Mouse (Mus musculus) forebrain, embryonic 11.5 days (tissue): Measurements from ENCODE around the gene Fra10ac1. TPM values are rescaled to one million over a fixed set of nuclear protein-coding genes. Genes with fewer than 3 reads are reported as not detected.

Source experiments
- ATAC-seq: fragments of 200-750 bp; cut with Nextera tagmentation; replicated peaks from 2 replicates; pipeline ENCODE4 v1.8.0; 2017; ENCODE audit warnings: moderate TSS enrichment; ENCODE audit not compliant: low FRiP score
- DNase-seq: peaks from one replicate; pipeline ENCODE4 v3.0.0-alpha.2; 2017; ENCODE audit warnings: low spot score
- H3K27ac ChIP-seq: fragments of 300-500 bp; sonication (generic); 2 replicates; pipeline ENCODE4 v1.5.1; 2014; ENCODE audit warnings: low read depth, low read length
- H3K27me3 ChIP-seq: fragments of 300-500 bp; sonication (generic); 2 replicates; pipeline ENCODE4 v1.6.1; 2014; ENCODE audit warnings: mild to moderate bottlenecking, low read length, mixed read lengths; ENCODE audit not compliant: control insufficient read depth, insufficient read depth
- H3K36me3 ChIP-seq: fragments of 300-500 bp; sonication (generic); 2 replicates; pipeline ENCODE4 v1.6.1; 2014; ENCODE audit warnings: mild to moderate bottlenecking, low read length, moderate library complexity, mixed read lengths; ENCODE audit not compliant: control insufficient read depth, insufficient read depth
- H3K4me1 ChIP-seq: fragments of 300-500 bp; sonication (generic); replicated peaks from 2 replicates; pipeline ENCODE4 v1.6.1; 2014; ENCODE audit warnings: low read length, mixed read lengths; ENCODE audit not compliant: control insufficient read depth, insufficient read depth
- H3K4me2 ChIP-seq: fragments of 300-500 bp; sonication (generic); 2 replicates; pipeline ENCODE4 v1.6.1; 2014; ENCODE audit warnings: low read depth, mild to moderate bottlenecking, low read length, moderate library complexity, mixed read lengths; ENCODE audit not compliant: severe bottlenecking
- H3K4me3 ChIP-seq: fragments of 300-500 bp; sonication (generic); 2 replicates; pipeline ENCODE4 v1.5.1; 2014; ENCODE audit warnings: low read depth, low read length
- H3K9ac ChIP-seq: fragments of 300-500 bp; sonication (generic); 2 replicates; pipeline ENCODE4 v1.6.1; 2014; ENCODE audit warnings: low read length
- H3K9me3 ChIP-seq: fragments of 300-500 bp; sonication (generic); 2 replicates; pipeline ENCODE4 v1.6.1; 2016; ENCODE audit warnings: low read length, mixed read lengths; ENCODE audit not compliant: control insufficient read depth
- WGBS: fragments of 180-500 bp; shearing (Covaris S2); extraction: QIAGEN DNeasy Blood & Tissue Kit; methylation state at CpG from one replicate; pipeline ENCODE4 v1.1.7; 2014; 5-methylcytosine and 5-hydroxymethylcytosine counted together
- polyA plus RNA-seq: library from polyadenylated mRNA; unstranded; fragments of >200 nt; fragmentation: Nextera tagmentation; extraction: Ambion mirVana; gene quantifications from 2 replicates; pipeline ENCODE4 v1.2.1, GENCODE M21; 2014

Fra10ac1 gene
- 47.2 and 50.3 TPM in 2 replicates for polyA plus RNA-seq

GRCm38 (mm10) chr19:38223905-38224684 is at the start of gene Fra10ac1:
Fra10ac1 (minus strand) TSS chr19:38224156.
- peak; percentile 96 for DNase-seq
- H3K27me3 ChIP-seq, result no peaks in the 10 kb centered on the region
- ATAC-seq, result peak; percentile 96
- H3K27ac ChIP-seq, result peak within 1 kb of the TSS; percentile 88
- no peaks in the 10 kb centered on the region for H3K36me3 ChIP-seq
- peaks cover 5% of the 10 kb centered on the region; the same call in 1 of the 2 replicates for H3K4me1 ChIP-seq
- under 1% methylated on average over 49 of the region's 49 CpGs for WGBS
- peak within 1 kb of the TSS; percentile 65 for H3K4me3 ChIP-seq
- H3K4me2 ChIP-seq, result peak within 1 kb of the TSS; percentile 47
- no peaks in the 10 kb centered on the region; the same call in 1 of the 2 replicates for H3K9me3 ChIP-seq
- peak within 1 kb of the TSS; percentile 79 for H3K9ac ChIP-seq

DNA sequence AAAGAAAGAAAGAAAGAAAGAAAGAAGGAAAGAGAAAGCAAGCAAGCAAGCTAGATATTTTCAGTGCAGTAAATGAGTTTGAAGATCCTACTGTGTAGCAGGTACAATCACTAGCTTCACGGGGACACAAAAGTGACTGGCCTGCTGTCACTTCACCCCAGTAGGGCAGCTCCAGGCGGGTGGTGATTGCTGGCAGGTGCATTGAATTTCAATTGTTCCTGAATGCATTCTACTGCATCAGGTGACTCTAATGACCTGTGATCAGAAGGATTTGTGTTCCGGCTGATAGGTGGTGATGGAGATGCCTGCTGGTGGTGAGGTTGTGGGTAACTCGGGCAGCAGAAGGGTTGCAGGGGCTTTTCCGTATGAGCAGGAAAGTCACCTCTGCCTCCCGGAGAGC is 47.1 kb upstream of the Fra10ac1 start:
- no peaks in the 10 kb centered on the region for H3K27me3 ChIP-seq
- H3K4me2 ChIP-seq, result no peak overlapping the region
- no peak overlapping the region for H3K9ac ChIP-seq
- H3K4me3 ChIP-seq, result no peak overlapping the region
- H3K9me3 ChIP-seq, result no peaks in the 10 kb centered on the region
- no peaks in the 10 kb centered on the region for H3K36me3 ChIP-seq
- no peak overlapping the region for H3K27ac ChIP-seq
- H3K4me1 ChIP-seq, result no peaks in the 10 kb centered on the region
- DNase-seq, result no peak
- WGBS, result 31% methylated on average over 6 of the region's 6 CpGs
- no peak for ATAC-seq

DNA sequence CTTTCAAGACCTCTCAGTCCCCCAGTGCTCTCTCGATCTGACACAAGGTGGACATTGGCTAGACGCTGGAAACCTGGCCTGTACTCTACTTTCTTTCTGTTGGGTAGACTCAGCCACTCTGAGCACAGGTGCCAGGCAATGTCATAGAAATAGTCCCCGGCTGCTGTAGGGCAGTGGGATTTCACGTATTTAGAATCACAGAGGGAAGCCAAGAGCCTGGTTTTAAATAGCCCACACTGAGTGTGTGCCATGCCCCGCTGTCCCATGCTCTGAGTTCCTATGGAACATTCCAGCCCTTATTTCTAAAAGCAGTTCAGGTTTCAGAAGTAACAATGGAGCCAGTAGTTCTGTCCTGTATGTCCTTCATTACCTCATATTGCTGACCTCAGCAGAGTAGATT is 43.5 kb upstream of the Fra10ac1 start:
- ATAC-seq, result no peak
- DNase-seq, result no peak
- Histone ChIP-seq H3K4me3 (no peak overlapping the region), H3K4me1 (no peaks in the 10 kb centered on the region), H3K36me3 (no peaks in the 10 kb centered on the region), H3K27me3 (0 out of 2 replicates have a peak, but pooled peaks cover 2% of the 10 kb centered on the region), H3K4me2 (no peak overlapping the region), H3K9ac (no peak overlapping the region), H3K27ac (no peak overlapping the region), H3K9me3 (no peaks in the 10 kb centered on the region)
- 82% methylated on average over 5 of the region's 5 CpGs for WGBS

GRCm38 (mm10) chr19:38265767-38266166 is 41.8 kb upstream of the Fra10ac1 start:
- DNase-seq, result no peak
- no peak overlapping the region for H3K9ac ChIP-seq
- 86% methylated on average over 5 of the region's 5 CpGs for WGBS
- no peaks in the 10 kb centered on the region for H3K36me3 ChIP-seq
- no peak for ATAC-seq
- no peaks in the 10 kb centered on the region for H3K9me3 ChIP-seq
- H3K27me3 ChIP-seq, result 0 out of 2 replicates have a peak, but pooled peaks cover 2% of the 10 kb centered on the region
- H3K4me1 ChIP-seq, result no peaks in the 10 kb centered on the region
- H3K4me3 ChIP-seq, result no peak overlapping the region
- H3K4me2 ChIP-seq, result no peak overlapping the region
- no peak overlapping the region for H3K27ac ChIP-seq

DNA sequence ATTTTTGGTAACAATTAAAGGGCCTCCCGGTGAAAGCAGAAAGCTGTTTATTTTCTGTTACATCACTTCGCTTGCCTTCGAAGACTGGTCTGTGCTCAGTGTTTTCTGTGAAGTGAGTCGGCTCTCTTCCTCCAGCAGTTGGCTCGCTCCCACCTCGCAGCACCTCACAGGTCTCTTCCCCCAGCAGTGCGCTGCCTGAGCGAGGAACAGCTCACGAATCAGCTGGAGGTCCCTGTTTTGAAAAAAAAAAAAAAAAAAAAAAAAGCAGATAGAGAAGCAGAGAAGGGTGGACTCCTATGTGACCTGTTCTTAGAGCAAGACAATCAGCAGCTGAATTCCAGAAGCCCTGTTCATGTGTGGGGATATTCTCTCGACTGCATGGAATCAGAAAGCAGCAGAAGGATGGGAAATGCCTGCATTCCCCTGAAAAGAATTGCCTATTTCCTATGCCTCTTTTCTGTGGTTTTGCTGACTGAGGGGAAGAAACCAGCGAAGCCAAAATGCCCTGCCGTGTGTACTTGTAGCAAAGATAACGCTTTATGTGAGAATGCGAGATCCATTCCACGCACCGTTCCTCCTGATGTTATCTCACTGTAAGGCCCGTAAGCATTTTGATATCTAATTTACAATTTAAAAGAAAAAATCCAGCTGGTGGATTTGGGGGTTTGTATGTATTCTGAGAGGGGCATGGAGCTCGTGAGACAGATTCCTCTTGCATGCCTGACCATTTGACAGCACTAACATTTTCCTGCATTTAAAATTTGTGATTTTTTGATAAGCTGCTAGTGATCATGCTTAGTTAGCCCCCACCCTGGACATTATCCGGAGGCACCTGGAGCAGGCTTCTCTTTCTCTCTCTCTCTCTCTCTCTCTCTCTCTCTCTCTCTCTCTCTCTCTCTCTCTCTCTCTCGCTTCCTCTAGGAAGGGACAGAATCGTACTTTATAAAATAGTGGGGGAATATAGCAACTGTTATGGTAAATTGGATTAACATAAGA is 40.8 kb upstream of the Fra10ac1 start, which contains the start of gene Lgi1:
Gene Lgi1 (plus strand): TSS at position 32 of the 996 bp plus-strand sequence.
- DNase-seq (no peak), ATAC-seq (no peak)
- 26% methylated on average over 21 of the region's 21 CpGs for WGBS

GRCm38 (mm10) chr19:38263829-38264504 is 40.0 kb upstream of the Fra10ac1 start:
- Histone ChIP-seq H3K9me3 (no peaks in the 10 kb centered on the region), H3K36me3 (no peaks in the 10 kb centered on the region), H3K27me3 (0 out of 2 replicates have a peak, but pooled peaks cover 2% of the 10 kb centered on the region), H3K27ac (no peak overlapping the region), H3K4me3 (peak overlapping the region; percentile 15; the same call in 1 of the 2 replicates), H3K4me1 (no peaks in the 10 kb centered on the region), H3K9ac (no peak overlapping the region), H3K4me2 (peak overlapping the region; percentile 36)
- 17% methylated on average over 14 of the region's 14 CpGs for WGBS
- 0 out of 2 replicates have a peak, but pooled peaks have one; percentile 24 for ATAC-seq
- DNase-seq, result no peak

More for the DNA sequence above, 40.8 kb upstream of the Fra10ac1 start, which contains the start of gene Lgi1:
- Histone ChIP-seq H3K4me1 (no peaks in the 10 kb centered on the region), H3K9me3 (no peaks in the 10 kb centered on the region), H3K36me3 (no peaks in the 10 kb centered on the region), H3K9ac (no peak within 1 kb of the TSS), H3K4me3 (peak within 1 kb of the TSS; percentile 15; the same call in 1 of the 2 replicates), H3K4me2 (peak within 1 kb of the TSS; percentile 36), H3K27ac (no peak within 1 kb of the TSS), H3K27me3 (0 out of 2 replicates have a peak, but pooled peaks cover 2% of the 10 kb centered on the region)

DNA sequence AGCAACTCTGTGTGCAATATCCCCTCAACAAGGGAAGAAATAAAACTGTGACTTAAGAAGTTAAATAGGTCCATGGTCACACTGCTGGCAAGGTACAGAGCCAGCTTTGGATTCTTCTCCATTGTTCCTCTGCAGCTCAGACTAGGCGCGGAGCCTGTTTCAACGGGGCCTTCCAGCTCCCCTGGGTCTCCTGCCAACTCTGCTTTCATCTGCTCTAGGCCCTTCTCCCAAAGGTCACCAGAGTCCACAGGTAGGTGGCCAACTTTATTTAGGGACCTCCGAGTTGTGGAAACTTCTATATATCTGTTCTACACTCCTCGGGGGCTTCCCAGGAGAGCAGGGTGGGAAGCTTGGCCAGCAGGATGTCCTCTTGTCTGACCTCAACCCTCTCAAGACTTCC is 37.4 kb upstream of the Fra10ac1 start:
- Histone ChIP-seq H3K27ac (no peak overlapping the region), H3K9me3 (no peaks in the 10 kb centered on the region), H3K9ac (no peak overlapping the region), H3K36me3 (no peaks in the 10 kb centered on the region), H3K4me2 (no peak overlapping the region), H3K4me1 (no peaks in the 10 kb centered on the region), H3K4me3 (no peak overlapping the region), H3K27me3 (0 out of 2 replicates have a peak, but pooled peaks cover 2% of the 10 kb centered on the region)
- 88% methylated on average over 5 of the region's 5 CpGs for WGBS
- ATAC-seq, result no peak
- DNase-seq, result no peak

GRCm38 (mm10) chr19:38260346-38260745 is 36.4 kb upstream of the Fra10ac1 start:
- Histone ChIP-seq H3K9me3 (no peaks in the 10 kb centered on the region), H3K36me3 (no peaks in the 10 kb centered on the region), H3K4me1 (no peaks in the 10 kb centered on the region), H3K27me3 (0 out of 2 replicates have a peak, but pooled peaks cover 2% of the 10 kb centered on the region), H3K9ac (no peak overlapping the region), H3K27ac (no peak overlapping the region), H3K4me2 (no peak overlapping the region), H3K4me3 (no peak overlapping the region)
- ATAC-seq, result no peak
- WGBS, result 56% methylated on average over 4 of the region's 4 CpGs
- no peak for DNase-seq
